Mouse (Mus musculus) Patski (cell line): ENCODE results near the gene Baiap2l2. TPM values are rescaled to one million over a fixed set of nuclear protein-coding genes. Genes with fewer than 3 reads are reported as not detected.
A peak's percentile ranks its signal among the peaks of the same experiment; 100 is the strongest.

ENCODE experiments used
- ATAC-seq: fragments of 100-300 bp; one replicate; pipeline ENCODE4 v1.8.0; 2021
- CTCF ChIA-PET: fragments of 350-600 bp; sonication (Branson Sonifier 250); formaldehyde crosslinking; loops from one replicate; lab custom pipeline; 2022; ENCODE audit warnings: inconsistent platforms; lab: Charles Lee
- POLR2A ChIA-PET: fragments of 350-600 bp; sonication (Branson Sonifier 250); formaldehyde crosslinking; loops from one replicate; lab custom pipeline; 2022; ENCODE audit warnings: antibody characterized with exemption, inconsistent platforms; lab: Charles Lee
- DNase-seq: peaks from one replicate; pipeline ENCODE4 v3.0.0-alpha.2; 2011; ENCODE audit warnings: low read depth, low spot score
- H3K27me3 ChIP-seq: fragments of 371-371 bp; one replicate; pipeline ENCODE4 v1.5.1; 2021
- CTCF ChIP-seq: fragments of 100-300 bp; IDR thresholded peaks from one replicate; pipeline ENCODE4 v1.5.1; 2021
- in situ Hi-C: fragments of 300-500 bp; cut with MboI; formaldehyde crosslinking; loops from 3 replicates; pipeline ENCODE4 v1.11.1; 2018; ENCODE audit warnings: low pct_unique_long_range_greater_than_20kb, mixed read lengths
- polyA plus RNA-seq: library from polyadenylated mRNA; unstranded; gene quantifications from one replicate; pipeline ENCODE4 v1.2.3, GENCODE M21; 2021

The Baiap2l2 gene
- 75.9 TPM for polyA plus RNA-seq

DNA sequence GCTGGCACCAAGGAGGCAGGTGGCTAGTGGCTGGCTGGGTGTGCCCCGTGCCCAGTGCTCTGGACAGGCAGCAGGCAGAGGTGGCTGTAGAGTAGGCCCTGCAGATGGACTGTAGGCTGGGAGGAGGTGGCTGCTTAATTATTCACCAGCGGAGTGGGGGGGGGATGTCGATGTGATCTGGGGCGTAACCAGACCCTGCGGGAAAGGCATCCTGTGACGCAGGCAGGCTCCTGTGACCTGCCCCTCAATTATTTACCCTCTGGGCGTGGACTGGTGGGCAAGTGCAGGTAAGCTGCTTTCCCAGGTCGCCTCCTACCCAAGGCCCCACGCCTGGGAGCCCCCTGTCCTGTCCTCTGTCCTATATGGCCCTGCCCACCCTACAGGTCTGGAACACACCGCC lies at the start of gene Baiap2l2:
Gene Baiap2l2, minus strand, starts transcription at position 139 of the 400 bp plus-strand sequence.
- DNase-seq, result peak; percentile 47
- ATAC-seq, result peak; percentile 45
- in situ Hi-C loops, result no loop called here
- POLR2A ChIA-PET, result interaction anchor here (0.5 to 1.7 kb wide), 3 partner anchors 14 to 37 kb away, joined by 3 to 4 read pairs (median 3); no protein-coding TSS in a partner anchor
- TF ChIP-seq CTCF, result no peak
- no peaks in the 10 kb centered on the region for H3K27me3 ChIP-seq
- CTCF ChIA-PET, result no interaction called here

DNA sequence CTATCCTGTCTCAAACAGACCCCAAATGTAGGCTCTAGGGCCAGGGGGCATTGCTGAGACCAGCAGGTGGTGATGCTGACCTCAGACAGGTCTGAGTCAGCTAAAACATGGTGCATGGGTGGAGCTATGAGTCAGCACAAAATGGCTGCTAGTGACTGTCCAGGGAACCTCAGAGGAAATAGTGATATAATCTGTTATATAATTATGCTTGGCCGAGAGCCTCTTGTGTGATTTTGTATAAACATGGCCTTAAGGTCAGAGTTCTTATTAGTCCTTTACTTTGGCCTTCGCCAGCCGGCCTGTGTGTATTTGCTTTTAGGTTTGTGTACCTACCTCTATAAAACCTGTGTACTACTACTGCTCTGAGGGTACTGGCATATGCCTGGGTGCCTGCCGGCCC lies 48.1 kb upstream of the Baiap2l2 start:
- ATAC-seq (no peak), DNase-seq (no peak)
- TF ChIP-seq CTCF, result no peak
- in situ Hi-C loops, result no loop called here
- no peaks in the 10 kb centered on the region for H3K27me3 ChIP-seq
- CTCF ChIA-PET, result no interaction called here
- POLR2A ChIA-PET, result no interaction called here

DNA sequence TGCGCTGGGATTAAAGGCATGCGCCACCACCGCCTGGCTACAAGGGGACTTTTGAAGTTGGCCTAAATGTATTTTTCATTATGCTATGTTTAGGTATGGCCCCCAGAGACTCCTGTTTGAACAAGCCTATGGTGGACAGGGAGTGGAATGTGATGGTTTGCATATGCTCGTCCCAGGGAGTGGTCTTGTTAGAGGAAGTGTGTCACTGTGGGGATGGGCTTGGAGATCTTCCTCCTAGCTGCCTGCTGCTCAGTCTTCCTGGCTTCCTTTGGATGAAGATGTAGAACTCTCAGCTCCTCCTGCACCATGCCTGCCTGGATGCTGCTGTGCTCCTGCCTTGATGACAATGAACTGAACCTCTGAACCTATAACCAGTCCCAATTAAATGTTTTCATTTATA lies 45.2 kb upstream of the Baiap2l2 start:
- CTCF ChIA-PET, result interaction anchor here (1.4 kb wide), 1 partner anchor 88 kb away, joined by 3 read pairs; no protein-coding TSS in a partner anchor
- in situ Hi-C loops, result no loop called here
- ATAC-seq, result no peak
- TF ChIP-seq CTCF, result no peak
- no peaks in the 10 kb centered on the region for H3K27me3 ChIP-seq
- POLR2A ChIA-PET, result interaction anchor here (1.0 kb wide), 1 partner anchor 14 kb away, joined by 3 read pairs; no protein-coding TSS in a partner anchor
- no peak for DNase-seq

DNA sequence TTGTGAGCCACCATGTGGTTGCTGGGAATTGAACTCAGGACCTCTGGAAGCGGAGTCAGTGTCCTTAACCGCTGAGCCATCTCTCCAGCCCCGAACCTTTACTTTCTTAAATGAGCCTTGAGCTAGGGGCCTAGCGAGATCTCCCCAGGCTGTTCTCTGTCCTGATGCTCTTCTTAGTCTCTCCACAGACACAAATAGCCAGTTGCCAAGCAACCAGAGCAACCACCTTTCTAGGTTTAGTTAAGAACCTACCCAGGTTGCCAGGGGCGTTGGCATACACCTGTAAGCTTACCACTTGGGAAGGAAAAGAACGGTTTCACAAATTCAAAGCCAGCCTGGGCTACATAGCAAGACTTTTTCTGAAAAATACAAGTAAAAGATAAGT lies 44.6 kb upstream of the Baiap2l2 start:
- ChIA-PET CTCF (interaction anchor here (1.4 kb wide), 1 partner anchor 87 kb away, joined by 3 read pairs; no protein-coding TSS in a partner anchor), POLR2A (interaction anchor here (1.0 kb wide), 1 partner anchor 14 kb away, joined by 3 read pairs; no protein-coding TSS in a partner anchor)
- TF ChIP-seq CTCF, result no peak
- ATAC-seq (no peak), DNase-seq (no peak)
- H3K27me3 ChIP-seq, result no peaks in the 10 kb centered on the region
- in situ Hi-C loops, result no loop called here

DNA sequence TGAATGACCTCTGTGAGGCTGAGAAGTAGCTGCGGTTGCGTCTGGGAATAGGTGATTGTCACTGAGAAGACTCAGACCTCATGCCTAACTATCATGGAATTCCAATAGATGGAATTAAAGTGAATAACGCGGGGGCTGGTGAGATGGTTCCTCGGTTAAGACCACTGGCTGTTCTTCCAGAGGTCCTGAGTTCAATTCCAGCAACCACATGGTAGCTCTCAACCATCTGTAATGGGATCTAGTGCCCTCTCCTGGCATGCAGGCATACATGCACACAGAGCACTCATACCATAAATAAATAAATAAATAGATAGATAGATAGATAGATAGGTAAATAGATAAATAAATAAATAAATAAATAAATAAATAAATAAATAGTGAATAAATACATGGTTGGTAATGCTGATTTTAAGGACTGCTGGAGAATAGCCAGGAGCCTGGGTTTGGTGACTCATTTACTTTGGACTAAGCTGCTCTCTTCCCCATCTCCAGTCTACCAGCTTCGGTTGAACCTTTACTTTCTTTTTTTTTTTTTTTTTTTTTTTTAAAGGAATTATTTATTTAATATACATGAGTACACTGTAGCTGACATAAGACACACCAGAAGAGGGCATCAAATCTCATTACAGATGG lies 44.1 kb upstream of the Baiap2l2 start:
- ATAC-seq (no peak), DNase-seq (no peak)
- ChIA-PET POLR2A (interaction anchor here (1.0 kb wide), 1 partner anchor 15 kb away, joined by 3 read pairs; no protein-coding TSS in a partner anchor), CTCF (no interaction called here)
- TF ChIP-seq CTCF, result no peak
- in situ Hi-C loops, result no loop called here
- H3K27me3 ChIP-seq, result no peaks in the 10 kb centered on the region

DNA sequence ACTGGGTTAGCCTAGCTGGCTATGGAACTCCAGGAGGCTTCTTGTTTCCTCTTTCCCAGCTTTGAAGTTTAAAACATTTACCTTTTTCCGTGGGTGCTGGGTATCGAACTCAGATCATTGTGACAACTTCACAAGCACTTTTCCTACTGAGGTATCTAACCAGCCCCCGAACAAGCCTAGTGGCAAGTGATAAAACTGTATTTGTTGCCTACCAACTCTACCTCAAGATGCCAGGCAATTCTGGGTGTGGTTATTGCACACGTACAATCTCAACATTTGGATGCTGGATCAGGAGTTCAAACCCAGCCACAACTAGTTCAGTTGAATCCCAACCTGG lies 43.6 kb upstream of the Baiap2l2 start:
- ChIA-PET CTCF (no interaction called here), POLR2A (no interaction called here)
- ATAC-seq (no peak), DNase-seq (no peak)
- TF ChIP-seq CTCF, result no peak
- H3K27me3 ChIP-seq, result no peaks in the 10 kb centered on the region
- in situ Hi-C loops, result no loop called here

DNA sequence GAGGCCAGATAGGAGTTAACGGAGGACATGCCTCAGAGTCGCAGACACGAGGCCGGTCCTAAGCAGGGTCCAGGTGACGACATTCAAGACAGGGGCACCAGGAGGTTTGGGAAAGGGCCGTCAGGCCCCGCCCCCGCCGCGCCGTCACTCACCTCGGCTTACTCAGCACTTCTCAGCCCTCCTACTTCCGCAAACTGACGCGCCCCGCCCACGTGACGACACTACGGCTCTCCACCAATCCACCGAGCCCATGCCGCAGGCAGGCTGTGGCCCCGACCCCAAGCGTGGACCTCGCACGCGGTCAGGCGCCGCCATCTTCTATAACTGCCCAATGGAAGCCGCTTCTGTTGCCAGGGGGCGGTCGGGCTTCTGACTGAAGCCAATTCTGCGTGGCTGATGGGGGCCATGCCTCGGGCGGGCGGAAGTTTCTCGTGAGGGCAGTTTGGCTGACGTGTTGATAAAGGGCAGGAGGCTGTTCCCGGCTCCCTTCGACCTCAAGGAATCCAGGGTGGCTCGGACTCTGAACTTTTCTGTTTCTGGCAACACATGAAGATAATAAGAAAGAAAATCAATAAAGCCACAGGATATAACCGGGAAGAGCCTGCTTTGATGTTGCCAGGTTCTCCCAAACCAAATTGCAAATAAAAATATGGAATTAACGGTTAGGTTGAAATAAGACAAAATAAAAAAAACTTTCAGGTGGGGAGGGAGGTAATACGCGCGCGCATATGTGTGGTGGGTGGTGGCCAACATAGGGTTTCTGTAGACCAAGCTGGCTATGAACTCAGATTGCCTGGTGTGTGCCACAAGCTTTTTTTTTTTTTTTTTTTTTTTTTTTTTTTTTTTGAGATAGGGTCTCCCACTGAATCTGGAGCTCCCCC lies 43.0 kb upstream of the Baiap2l2 start, which contains the start of gene Pla2g6:
Gene Pla2g6, minus strand, starts transcription at position 333 of the 881 bp plus-strand sequence.
- CTCF ChIA-PET, result no interaction called here
- TF ChIP-seq CTCF, result no peak
- POLR2A ChIA-PET, result interaction anchor here (1.0 kb wide), 1 partner anchor 18 kb away, joined by 4 read pairs; the partner anchor contains the start of gene Maff

DNA sequence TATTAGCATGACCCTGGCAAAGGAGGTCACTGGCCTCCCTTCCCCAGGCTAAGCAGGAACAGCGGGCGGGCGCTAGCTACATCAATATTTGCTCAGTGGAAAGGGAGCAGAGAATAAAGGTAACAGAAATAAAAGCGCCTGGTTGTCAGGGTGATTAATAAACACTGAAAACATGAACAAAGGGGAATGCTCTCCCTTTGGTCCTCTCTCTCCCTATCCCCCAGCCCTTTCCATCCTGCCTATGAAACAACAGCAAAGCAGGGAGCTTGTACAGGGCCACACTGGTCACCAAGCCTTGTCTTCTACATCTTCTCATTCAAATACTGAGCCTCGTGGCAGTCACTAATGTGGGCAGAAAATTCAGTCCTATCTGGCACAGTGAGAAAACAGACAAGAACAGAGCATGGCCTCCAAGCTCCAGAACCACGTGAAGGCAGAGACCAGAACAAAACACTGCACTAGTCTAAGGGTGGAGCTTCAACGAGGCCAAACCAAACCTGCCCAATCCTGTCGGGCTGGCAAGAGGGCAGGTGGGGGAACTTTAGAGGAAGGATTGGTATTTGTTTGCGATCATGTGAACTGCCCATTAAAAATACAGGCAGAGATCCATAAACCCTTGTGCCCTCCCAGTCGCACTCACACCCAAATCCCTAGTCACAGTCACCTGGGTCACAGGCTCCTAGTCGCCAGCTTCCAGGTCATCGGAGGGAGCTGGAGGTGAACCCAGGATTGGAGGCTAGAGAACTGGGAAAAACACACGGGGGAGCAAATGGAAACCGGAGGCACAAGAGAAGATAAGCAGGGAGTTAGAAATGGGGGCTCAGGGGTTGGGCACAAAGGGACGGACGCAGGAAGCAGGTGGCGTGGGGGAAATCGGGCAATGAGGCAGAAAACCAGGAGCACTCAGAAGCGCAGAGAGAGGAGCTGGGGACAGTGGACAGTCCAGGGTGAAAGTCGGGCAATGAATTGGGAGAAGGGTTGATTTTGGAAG lies 41.9 kb upstream of the Baiap2l2 start:
- no peak for DNase-seq
- in situ Hi-C loops, result no loop called here
- POLR2A ChIA-PET, result interaction anchor here (1.0 kb wide), 1 partner anchor 19 kb away, joined by 4 read pairs; the partner anchor contains the start of gene Maff
- no peak for TF ChIP-seq CTCF
- H3K27me3 ChIP-seq, result no peaks in the 10 kb centered on the region
- peak; percentile 38 for ATAC-seq
- CTCF ChIA-PET, result interaction anchor here (0.8 to 0.9 kb wide), 2 partner anchors 19 to 20 kb away, joined by 3 read pairs; partner anchors contain the start of gene Maff

More for the DNA sequence above, 43.0 kb upstream of the Baiap2l2 start, which contains the start of gene Pla2g6:
- no peaks in the 10 kb centered on the region for H3K27me3 ChIP-seq
- DNase-seq, result peak; percentile 85
- ATAC-seq, result peak; percentile 65
- in situ Hi-C loops, result no loop called here

DNA sequence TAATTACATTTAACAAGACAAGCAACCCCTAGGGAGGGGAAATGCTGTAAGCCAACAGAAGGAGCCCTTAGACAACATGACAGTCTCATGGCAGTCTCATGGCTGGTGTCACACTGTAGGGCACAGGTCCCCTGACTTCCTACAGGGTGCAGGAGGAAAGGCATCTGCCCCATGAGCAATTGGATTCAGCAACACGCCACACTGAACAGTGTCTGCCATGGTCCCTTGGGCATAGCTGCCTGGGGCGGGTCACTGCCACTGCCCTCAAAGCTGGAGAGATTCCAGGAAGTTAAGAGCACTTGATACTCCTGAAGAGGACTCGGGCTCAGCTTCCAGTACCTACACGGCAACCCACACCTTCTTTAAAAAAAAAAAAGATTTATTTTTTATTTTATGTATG lies 40.9 kb upstream of the Baiap2l2 start:
- DNase-seq (no peak), ATAC-seq (no peak)
- H3K27me3 ChIP-seq, result no peaks in the 10 kb centered on the region
- ChIA-PET POLR2A (no interaction called here), CTCF (no interaction called here)
- no peak for TF ChIP-seq CTCF
- in situ Hi-C loops, result no loop called here
